Mouse (Mus musculus): ENCODE data around the gene Rhox11.

DNA sequence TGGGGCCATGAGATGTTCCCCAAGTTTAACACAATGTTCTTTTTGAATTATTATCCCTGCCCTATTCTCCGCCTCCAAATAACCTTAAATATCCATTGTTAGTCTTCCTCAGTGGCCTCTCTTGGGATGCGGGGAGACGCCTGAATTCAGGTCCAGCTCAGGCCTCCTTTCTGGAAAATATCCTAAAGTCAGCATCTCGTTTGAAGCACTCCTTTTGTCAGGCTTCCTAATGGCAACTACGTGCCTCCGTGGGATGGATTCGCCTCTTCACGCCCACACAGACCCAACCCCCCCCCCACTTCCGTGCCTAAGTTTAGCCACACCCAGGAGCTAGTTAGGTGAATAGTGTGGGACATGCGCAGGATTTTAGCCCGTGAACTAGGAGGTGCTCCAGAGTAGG lies 18.8 kb downstream of the Rhox11 start, which contains the start of gene Rhox10:
- TF ChIP-seq CTCF (IDR thresholded peaks at IDR 0.05; ENCODE audit: insufficient read depth, low read length), result no peak
- TF ChIP-seq POLR2A (IDR thresholded peaks at IDR 0.05; ENCODE audit: borderline replicate concordance, extremely low read depth, low read depth, low read length), result no peak

Measured in lung, adult 2 months (tissue).